Mouse (Mus musculus): Measurements from ENCODE around the gene Ror2. TPM values are rescaled to one million over a fixed set of nuclear protein-coding genes. Genes with fewer than 3 reads are reported as not detected.

Gene Ror2
- polyA plus RNA-seq, 1 experiment = not detected

DNA sequence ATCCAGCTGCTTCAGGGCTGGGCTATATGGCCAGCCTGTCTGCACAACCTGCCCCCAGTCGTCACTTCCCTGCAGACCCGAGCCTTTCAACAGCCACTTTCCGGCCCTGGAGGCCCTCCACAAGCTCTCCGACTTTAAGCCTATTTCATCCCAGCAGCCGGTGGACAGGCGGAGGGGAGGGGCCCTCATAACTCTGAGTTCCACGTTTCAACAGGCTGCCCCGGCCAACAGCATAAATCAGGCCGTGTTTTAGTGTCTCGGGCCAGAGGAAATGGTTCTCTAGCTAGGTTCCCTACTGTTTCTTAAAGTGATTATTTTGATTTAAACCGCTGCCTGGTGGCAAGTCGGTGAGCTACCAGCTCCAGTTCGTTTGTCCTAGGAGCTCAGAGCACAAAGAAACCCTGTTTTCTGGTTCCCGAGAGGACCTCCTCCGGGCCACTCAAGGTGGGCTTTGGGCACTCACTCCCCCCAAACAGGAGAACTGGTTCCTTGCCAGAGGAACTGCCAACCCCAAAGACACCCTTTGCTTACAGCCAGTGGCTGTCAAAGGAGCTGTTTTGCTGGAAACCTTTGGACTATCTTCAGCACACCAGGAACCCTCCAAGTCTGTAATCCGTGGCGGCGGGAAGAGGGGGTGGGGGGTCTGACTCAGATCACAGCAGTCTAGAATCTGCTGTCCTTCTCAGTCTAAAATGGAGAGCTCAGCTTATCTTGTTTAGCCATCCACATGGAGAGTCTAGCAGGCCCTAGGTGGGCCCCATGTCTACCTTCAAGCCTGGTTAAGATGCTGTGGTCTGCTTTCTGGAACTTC lies 84.1 kb downstream of the Ror2 start:
- TF ChIP-seq GATA1 (IDR thresholded peaks at IDR 0.05; ENCODE audit: borderline replicate concordance, low read length) (no peak), FLI1 (IDR thresholded peaks at IDR 0.05; ENCODE audit: low read length) (no peak)
- peaks cover 5% of the 10 kb centered on the region for H3K27me3 ChIP-seq (replicated peaks)
- no peaks in the 10 kb centered on the region for H3K36me3 ChIP-seq (replicated peaks; ENCODE audit: low read length)
- H3K9me3 ChIP-seq = 0 out of 2 replicates have a peak, but pooled peaks cover 7% of the 10 kb centered on the region
- H3K4me1 ChIP-seq = no peaks in the 10 kb centered on the region; the same call in 1 of the 2 replicates
- no peak overlapping the region for H3K4me3 ChIP-seq (replicated peaks)

DNA sequence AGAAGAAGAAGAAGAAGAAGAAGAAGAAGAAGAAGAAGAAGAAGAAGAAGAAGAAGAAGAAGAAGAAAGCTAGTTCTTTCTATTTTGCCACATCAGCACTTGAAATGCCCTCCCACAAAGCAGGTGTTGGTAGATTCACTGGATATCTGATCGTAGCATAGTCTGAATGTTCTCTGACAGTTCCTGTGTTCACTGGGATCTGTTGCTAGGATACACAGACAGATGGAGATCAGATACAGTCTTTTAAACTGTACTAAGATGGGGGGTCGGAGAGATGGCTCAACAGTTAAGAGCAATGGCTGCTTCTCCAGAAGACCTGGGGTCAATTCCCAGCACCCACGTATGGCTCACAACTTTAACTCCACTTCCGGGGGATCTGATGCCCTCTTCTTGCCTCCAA lies 85.8 kb downstream of the Ror2 start:
- Histone ChIP-seq H3K4me3 (replicated peaks) (no peak overlapping the region), H3K27me3 (replicated peaks) (peaks cover 2% of the 10 kb centered on the region), H3K9me3 (0 out of 2 replicates have a peak, but pooled peaks cover 7% of the 10 kb centered on the region), H3K4me1 (no peaks in the 10 kb centered on the region; the same call in 1 of the 2 replicates), H3K36me3 (replicated peaks; ENCODE audit: low read length) (no peaks in the 10 kb centered on the region)
- TF ChIP-seq FLI1 (IDR thresholded peaks at IDR 0.05; ENCODE audit: low read length) = no peak
- no peak for TF ChIP-seq GATA1 (IDR thresholded peaks at IDR 0.05; ENCODE audit: borderline replicate concordance, low read length)

DNA sequence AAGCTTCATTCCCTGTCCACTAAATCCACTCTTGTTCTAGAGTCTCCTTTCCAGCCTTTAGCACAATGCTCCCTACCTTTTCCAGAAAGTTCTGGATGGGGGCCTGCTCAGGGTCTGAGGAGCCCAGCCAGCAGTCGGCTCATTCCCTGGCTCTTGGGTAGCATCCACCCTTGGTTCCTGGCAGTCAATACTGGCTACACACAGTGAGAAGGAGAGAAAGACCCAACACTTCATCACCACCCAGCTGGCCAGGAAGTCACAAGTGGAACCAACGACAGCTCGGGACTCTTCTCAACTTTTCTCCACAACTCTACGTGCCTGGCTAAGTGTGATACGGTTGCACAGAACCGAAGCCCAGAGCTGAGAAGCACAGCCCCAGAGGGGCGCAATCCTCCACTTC lies 86.7 kb downstream of the Ror2 start:
- no peaks in the 10 kb centered on the region for H3K36me3 ChIP-seq (replicated peaks; ENCODE audit: low read length)
- no peak for TF ChIP-seq GATA1 (IDR thresholded peaks at IDR 0.05; ENCODE audit: borderline replicate concordance, low read length)
- 0 out of 2 replicates have a peak, but pooled peaks cover 7% of the 10 kb centered on the region for H3K9me3 ChIP-seq

GRCm38 (mm10) chr13:53196690-53197089 lies 89.2 kb downstream of the Ror2 start:
- Histone ChIP-seq H3K4me1 (no peaks in the 10 kb centered on the region; the same call in 1 of the 2 replicates), H3K4me3 (replicated peaks) (no peak overlapping the region), H3K9me3 (no peaks in the 10 kb centered on the region), H3K27me3 (replicated peaks) (peaks cover 3% of the 10 kb centered on the region), H3K36me3 (replicated peaks; ENCODE audit: low read length) (no peaks in the 10 kb centered on the region)
- TF ChIP-seq FLI1 (IDR thresholded peaks at IDR 0.05; ENCODE audit: low read length) = no peak

More for the DNA sequence above, 86.7 kb downstream of the Ror2 start:
- no peaks in the 10 kb centered on the region; the same call in 1 of the 2 replicates for H3K4me1 ChIP-seq
- H3K4me3 ChIP-seq (replicated peaks) = no peak overlapping the region
- peaks cover 2% of the 10 kb centered on the region for H3K27me3 ChIP-seq (replicated peaks)

- no peaks in the 10 kb centered on the region for H3K36me3 ChIP-seq (replicated peaks; ENCODE audit: low read length)
- no peaks in the 10 kb centered on the region for H3K9me3 ChIP-seq
- H3K4me1 ChIP-seq = no peaks in the 10 kb centered on the region; the same call in 1 of the 2 replicates
- H3K27me3 ChIP-seq (replicated peaks) = peaks cover 3% of the 10 kb centered on the region
- TF ChIP-seq GATA1 (IDR thresholded peaks at IDR 0.05; ENCODE audit: borderline replicate concordance, low read length) (no peak), FLI1 (IDR thresholded peaks at IDR 0.05; ENCODE audit: low read length) (no peak)
- H3K4me3 ChIP-seq (replicated peaks) = no peak overlapping the region
Measured at GRCm38 (mm10) chr13:53195951-53196677, 89.8 kb downstream of the Ror2 start.

DNA sequence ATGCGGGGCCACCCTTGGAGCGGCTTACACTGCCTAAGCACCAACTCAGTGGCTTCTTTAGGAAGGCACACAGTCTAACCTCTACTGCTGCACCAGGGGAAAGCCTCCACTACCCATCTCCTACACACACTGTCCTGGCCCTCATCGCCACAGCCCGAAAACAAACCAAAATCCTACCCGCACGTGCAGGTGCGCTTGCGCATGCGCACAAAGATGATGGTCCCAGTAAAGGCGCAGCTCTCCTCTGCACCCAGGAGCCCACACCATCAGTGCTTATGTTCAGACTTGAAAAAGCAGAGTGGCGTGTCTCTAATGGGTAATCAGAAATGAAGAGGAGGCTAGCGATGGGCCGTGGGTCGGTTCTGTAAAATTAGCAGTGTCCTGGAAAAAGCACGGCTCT lies 91.6 kb downstream of the Ror2 start:
- no peaks in the 10 kb centered on the region; the same call in 1 of the 2 replicates for H3K4me1 ChIP-seq
- no peak overlapping the region for H3K4me3 ChIP-seq (replicated peaks)
- H3K9me3 ChIP-seq = no peaks in the 10 kb centered on the region
- H3K36me3 ChIP-seq (replicated peaks; ENCODE audit: low read length) = no peaks in the 10 kb centered on the region
- H3K27me3 ChIP-seq (replicated peaks) = peaks cover 3% of the 10 kb centered on the region
- TF ChIP-seq FLI1 (IDR thresholded peaks at IDR 0.05; ENCODE audit: low read length) (no peak), GATA1 (IDR thresholded peaks at IDR 0.05; ENCODE audit: borderline replicate concordance, low read length) (no peak)

DNA sequence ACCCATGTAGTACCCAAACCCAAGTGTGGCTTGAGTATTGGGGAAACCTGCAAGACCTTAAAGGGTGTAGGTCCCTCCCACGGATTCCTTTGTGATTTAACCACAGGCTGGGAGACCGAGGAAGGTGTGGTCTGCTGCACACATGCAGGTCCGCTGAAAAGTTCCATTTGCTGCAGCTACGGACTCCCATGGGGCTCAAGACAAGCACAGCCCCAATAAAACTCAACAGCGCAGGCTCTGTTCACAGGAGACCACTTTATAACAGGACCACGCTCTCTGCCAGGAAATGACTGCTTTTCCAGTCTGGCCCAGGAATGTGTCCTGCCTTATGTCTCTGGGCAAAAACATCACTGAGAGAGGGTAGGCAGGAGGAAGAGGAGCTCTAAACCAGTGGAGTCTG lies 92.2 kb downstream of the Ror2 start:
- H3K4me3 ChIP-seq (replicated peaks) = no peak overlapping the region
- no peaks in the 10 kb centered on the region for H3K36me3 ChIP-seq (replicated peaks; ENCODE audit: low read length)
- TF ChIP-seq FLI1 (IDR thresholded peaks at IDR 0.05; ENCODE audit: low read length) (no peak), GATA1 (IDR thresholded peaks at IDR 0.05; ENCODE audit: borderline replicate concordance, low read length) (no peak)
- no peaks in the 10 kb centered on the region; the same call in 1 of the 2 replicates for H3K4me1 ChIP-seq
- no peaks in the 10 kb centered on the region for H3K9me3 ChIP-seq
- H3K27me3 ChIP-seq (replicated peaks) = peaks cover 3% of the 10 kb centered on the region

- Histone ChIP-seq H3K4me1 (peaks cover 1% of the 10 kb centered on the region; the same call in 1 of the 2 replicates), H3K9me3 (peaks cover 2% of the 10 kb centered on the region; the same call in 1 of the 2 replicates), H3K36me3 (replicated peaks; ENCODE audit: low read length) (no peaks in the 10 kb centered on the region), H3K4me3 (replicated peaks) (no peak overlapping the region), H3K27me3 (replicated peaks) (peaks cover 1% of the 10 kb centered on the region)
- TF ChIP-seq FLI1 (IDR thresholded peaks at IDR 0.05; ENCODE audit: low read length) (no peak), GATA1 (IDR thresholded peaks at IDR 0.05; ENCODE audit: borderline replicate concordance, low read length) (no peak)
Measured at GRCm38 (mm10) chr13:53192286-53192685, 93.6 kb downstream of the Ror2 start.

- Histone ChIP-seq H3K27me3 (replicated peaks) (peaks cover 1% of the 10 kb centered on the region), H3K36me3 (replicated peaks; ENCODE audit: low read length) (no peaks in the 10 kb centered on the region), H3K4me3 (replicated peaks) (no peak overlapping the region), H3K9me3 (peaks cover 4% of the 10 kb centered on the region; the same call in 1 of the 2 replicates), H3K4me1 (peaks cover 3% of the 10 kb centered on the region; the same call in 1 of the 2 replicates)
- TF ChIP-seq FLI1 (IDR thresholded peaks at IDR 0.05; ENCODE audit: low read length) = no peak
- TF ChIP-seq GATA1 (IDR thresholded peaks at IDR 0.05; ENCODE audit: borderline replicate concordance, low read length) = no peak
Measured at GRCm38 (mm10) chr13:53191657-53192056, 94.3 kb downstream of the Ror2 start.

- TF ChIP-seq GATA1 (IDR thresholded peaks at IDR 0.05; ENCODE audit: borderline replicate concordance, low read length) = no peak
- no peak for TF ChIP-seq FLI1 (IDR thresholded peaks at IDR 0.05; ENCODE audit: low read length)
- H3K36me3 ChIP-seq (replicated peaks; ENCODE audit: low read length) = no peaks in the 10 kb centered on the region
- H3K4me3 ChIP-seq (replicated peaks) = no peak overlapping the region
- H3K27me3 ChIP-seq (replicated peaks) = peaks cover 1% of the 10 kb centered on the region
- peaks cover 12% of the 10 kb centered on the region for H3K9me3 ChIP-seq
- peaks cover 3% of the 10 kb centered on the region; the same call in 1 of the 2 replicates for H3K4me1 ChIP-seq
Measured at GRCm38 (mm10) chr13:53188935-53189334, 97.0 kb downstream of the Ror2 start.

Measured in megakaryocyte, embryonic 14.5 days (primary cell).